Mouse (Mus musculus) hindbrain, embryonic 13.5 days (tissue): ENCODE results near the gene Ehd4. TPM values are rescaled to one million over a fixed set of nuclear protein-coding genes. Genes with fewer than 3 reads are reported as not detected.

ENCODE experiments used
- ATAC-seq: fragments of 200-750 bp; cut with Nextera tagmentation; 2 replicates; pipeline ENCODE4 v1.8.0; 2017; ENCODE audit warnings: moderate TSS enrichment; ENCODE audit not compliant: low FRiP score
- H3K27ac ChIP-seq: fragments of 300-500 bp; sonication (generic); 2 replicates; pipeline ENCODE4 v1.5.1; 2015; ENCODE audit warnings: inconsistent platforms, mild to moderate bottlenecking, moderate library complexity
- H3K27me3 ChIP-seq: fragments of 300-500 bp; sonication (generic); 2 replicates; pipeline ENCODE4 v1.6.1; 2015; ENCODE audit warnings: mild to moderate bottlenecking, inconsistent platforms
- H3K36me3 ChIP-seq: fragments of 300-500 bp; sonication (generic); 2 replicates; pipeline ENCODE4 v1.6.1; 2015; ENCODE audit warnings: mild to moderate bottlenecking, inconsistent platforms
- H3K4me1 ChIP-seq: fragments of 300-500 bp; sonication (generic); replicated peaks from 2 replicates; pipeline ENCODE4 v1.6.1; 2015; ENCODE audit warnings: inconsistent platforms
- H3K4me2 ChIP-seq: fragments of 300-500 bp; sonication (generic); 2 replicates; pipeline ENCODE4 v1.6.1; 2015; ENCODE audit warnings: inconsistent platforms, mild to moderate bottlenecking, moderate library complexity
- H3K4me3 ChIP-seq: fragments of 300-500 bp; sonication (generic); 2 replicates; pipeline ENCODE4 v1.5.1; 2015; ENCODE audit warnings: mild to moderate bottlenecking, inconsistent platforms
- H3K9ac ChIP-seq: fragments of 300-500 bp; sonication (generic); 2 replicates; pipeline ENCODE4 v1.6.1; 2015; ENCODE audit warnings: mild to moderate bottlenecking, inconsistent platforms
- H3K9me3 ChIP-seq: fragments of 300-500 bp; sonication (generic); 2 replicates; pipeline ENCODE4 v1.6.1; 2016; ENCODE audit warnings: inconsistent platforms
- whole genome bisulfite sequencing: fragments of 180-500 bp; shearing (Covaris S2); methylation state at CpG from one replicate; pipeline ENCODE4 v1.1.7; 2015; 5-methylcytosine and 5-hydroxymethylcytosine counted together
- polyA plus RNA-seq: library from polyadenylated mRNA; unstranded; fragments of >200 nt; fragmentation: Nextera tagmentation; extraction: Ambion mirVana; gene quantifications from 2 replicates; pipeline ENCODE4 v1.2.1, GENCODE M21; 2015

Ehd4 gene
- polyA plus RNA-seq, 1 experiment from 2014 or later: 19.9 TPM

GRCm38 (mm10) chr2:120086038-120086437 is 68.4 kb downstream of the Ehd4 start:
- Histone ChIP-seq H3K27me3 (no peaks in the 10 kb centered on the region), H3K4me2 (no peak overlapping the region), H3K36me3 (no peaks in the 10 kb centered on the region), H3K4me1 (no peaks in the 10 kb centered on the region), H3K27ac (no peak overlapping the region), H3K9ac (no peak overlapping the region), H3K4me3 (no peak overlapping the region), H3K9me3 (no peaks in the 10 kb centered on the region)
- no peak for ATAC-seq
- 85% methylated on average over 3 of the region's 3 CpGs for WGBS

GRCm38 (mm10) chr2:120084593-120085361 is 69.6 kb downstream of the Ehd4 start:
- Histone ChIP-seq H3K27me3 (no peaks in the 10 kb centered on the region), H3K4me2 (no peak overlapping the region), H3K4me1 (no peaks in the 10 kb centered on the region), H3K27ac (no peak overlapping the region), H3K9me3 (no peaks in the 10 kb centered on the region), H3K9ac (no peak overlapping the region), H3K36me3 (no peaks in the 10 kb centered on the region), H3K4me3 (no peak overlapping the region)
- WGBS: 81% methylated on average over 14 of the region's 14 CpGs
- no peak for ATAC-seq

- Histone ChIP-seq H3K27me3 (peaks cover 2% of the 10 kb centered on the region), H3K4me3 (no peak overlapping the region), H3K4me1 (no peaks in the 10 kb centered on the region), H3K27ac (no peak overlapping the region), H3K36me3 (no peaks in the 10 kb centered on the region), H3K4me2 (no peak overlapping the region), H3K9ac (no peak overlapping the region), H3K9me3 (no peaks in the 10 kb centered on the region)
- 71% methylated on average over 2 of the region's 2 CpGs for WGBS
- no peak for ATAC-seq
Observed at GRCm38 (mm10) chr2:120082416-120082815, 72.0 kb downstream of the Ehd4 start.

GRCm38 (mm10) chr2:120076076-120076705 is 78.2 kb downstream of the Ehd4 start:
- ATAC-seq: peak; percentile 72; the same call in 1 of the 2 replicates
- Histone ChIP-seq H3K9ac (peak overlapping the region; percentile 2), H3K9me3 (no peaks in the 10 kb centered on the region), H3K36me3 (no peaks in the 10 kb centered on the region), H3K27ac (no peak overlapping the region), H3K4me2 (peak overlapping the region; percentile 64), H3K4me1 (peaks cover 11% of the 10 kb centered on the region), H3K4me3 (peak overlapping the region; percentile 43), H3K27me3 (peaks cover 36% of the 10 kb centered on the region)
- WGBS: 2% methylated on average over 36 of the region's 36 CpGs

- no peaks in the 10 kb centered on the region for H3K36me3 ChIP-seq
- H3K4me3 ChIP-seq: no peak overlapping the region
- WGBS: 93% methylated on average over 4 of the region's 4 CpGs
- peaks cover 36% of the 10 kb centered on the region for H3K27me3 ChIP-seq
- H3K9ac ChIP-seq: no peak overlapping the region
- no peak for ATAC-seq
- H3K4me1 ChIP-seq: peaks cover 15% of the 10 kb centered on the region
- H3K27ac ChIP-seq: no peak overlapping the region
- no peak overlapping the region for H3K4me2 ChIP-seq
- no peaks in the 10 kb centered on the region for H3K9me3 ChIP-seq
Observed at GRCm38 (mm10) chr2:120074096-120074495, 80.3 kb downstream of the Ehd4 start.

- Histone ChIP-seq H3K36me3 (no peaks in the 10 kb centered on the region), H3K9ac (peak overlapping the region; percentile 19; the same call in 1 of the 2 replicates), H3K4me1 (peaks cover 11% of the 10 kb centered on the region), H3K4me3 (no peak overlapping the region), H3K9me3 (no peaks in the 10 kb centered on the region), H3K27ac (no peak overlapping the region), H3K27me3 (peaks cover 5% of the 10 kb centered on the region), H3K4me2 (no peak overlapping the region)
- 69% methylated on average over 8 of the region's 8 CpGs for WGBS
- ATAC-seq: no peak
Observed at GRCm38 (mm10) chr2:120069466-120069990, 84.9 kb downstream of the Ehd4 start.

- Histone ChIP-seq H3K9ac (peak overlapping the region; percentile 26; the same call in 1 of the 2 replicates), H3K36me3 (no peaks in the 10 kb centered on the region), H3K9me3 (no peaks in the 10 kb centered on the region), H3K4me1 (peaks cover 11% of the 10 kb centered on the region), H3K4me3 (no peak overlapping the region), H3K4me2 (peak overlapping the region; percentile 19; the same call in 1 of the 2 replicates), H3K27me3 (no peaks in the 10 kb centered on the region), H3K27ac (no peak overlapping the region)
- WGBS: 39% methylated on average over 16 of the region's 16 CpGs
- ATAC-seq: peak; percentile 33; the same call in 1 of the 2 replicates
Observed at GRCm38 (mm10) chr2:120068555-120069465, 85.6 kb downstream of the Ehd4 start.

- H3K9me3 ChIP-seq: no peaks in the 10 kb centered on the region
Observed at GRCm38 (mm10) chr2:120066224-120066623, 88.2 kb downstream of the Ehd4 start.

GRCm38 (mm10) chr2:120065243-120065642 is 89.2 kb downstream of the Ehd4 start:
- ATAC-seq: no peak
- H3K4me2 ChIP-seq: no peak overlapping the region
- H3K27ac ChIP-seq: no peak overlapping the region
- H3K9ac ChIP-seq: no peak overlapping the region
- H3K4me3 ChIP-seq: no peak overlapping the region
- no peaks in the 10 kb centered on the region for H3K36me3 ChIP-seq
- H3K27me3 ChIP-seq: no peaks in the 10 kb centered on the region
- H3K9me3 ChIP-seq: no peaks in the 10 kb centered on the region
- 91% methylated on average over 10 of the region's 10 CpGs for WGBS
- peaks cover 11% of the 10 kb centered on the region for H3K4me1 ChIP-seq

More at GRCm38 (mm10) chr2:120066224-120066623, 88.2 kb downstream of the Ehd4 start:
- H3K4me3 ChIP-seq: no peak overlapping the region
- H3K36me3 ChIP-seq: no peaks in the 10 kb centered on the region
- H3K4me1 ChIP-seq: peaks cover 11% of the 10 kb centered on the region
- no peak overlapping the region for H3K9ac ChIP-seq
- no peak overlapping the region for H3K27ac ChIP-seq
- 81% methylated on average over 3 of the region's 3 CpGs for WGBS
- ATAC-seq: no peak
- no peaks in the 10 kb centered on the region for H3K27me3 ChIP-seq
- H3K4me2 ChIP-seq: no peak overlapping the region

- ATAC-seq: no peak
- H3K4me2 ChIP-seq: no peak overlapping the region
- no peaks in the 10 kb centered on the region for H3K36me3 ChIP-seq
- no peaks in the 10 kb centered on the region for H3K9me3 ChIP-seq
- H3K4me3 ChIP-seq: no peak overlapping the region
- H3K4me1 ChIP-seq: peaks cover 8% of the 10 kb centered on the region
- no peaks in the 10 kb centered on the region for H3K27me3 ChIP-seq
- no peak overlapping the region for H3K27ac ChIP-seq
- 86% methylated on average over 6 of the region's 6 CpGs for WGBS
- no peak overlapping the region for H3K9ac ChIP-seq
Observed at GRCm38 (mm10) chr2:120064639-120065038, 89.8 kb downstream of the Ehd4 start.

- WGBS: 88% methylated on average over 8 of the region's 8 CpGs
- H3K9ac ChIP-seq: no peak overlapping the region
- H3K27ac ChIP-seq: no peak overlapping the region
- no peak overlapping the region for H3K4me3 ChIP-seq
- H3K4me2 ChIP-seq: no peak overlapping the region
- ATAC-seq: no peak
- H3K4me1 ChIP-seq: no peaks in the 10 kb centered on the region
- H3K9me3 ChIP-seq: no peaks in the 10 kb centered on the region
- H3K36me3 ChIP-seq: no peaks in the 10 kb centered on the region
- H3K27me3 ChIP-seq: no peaks in the 10 kb centered on the region
Observed at GRCm38 (mm10) chr2:120062248-120062647, 92.2 kb downstream of the Ehd4 start.

- Histone ChIP-seq H3K4me1 (no peaks in the 10 kb centered on the region), H3K36me3 (no peaks in the 10 kb centered on the region), H3K27me3 (no peaks in the 10 kb centered on the region), H3K4me2 (no peak overlapping the region), H3K9me3 (no peaks in the 10 kb centered on the region), H3K9ac (no peak overlapping the region), H3K4me3 (no peak overlapping the region), H3K27ac (no peak overlapping the region)
- no peak for ATAC-seq
- 77% methylated on average over 9 of the region's 9 CpGs for WGBS
Observed at GRCm38 (mm10) chr2:120060651-120061050, 93.8 kb downstream of the Ehd4 start.
